Mouse (Mus musculus): ENCODE results near the gene Tmem25. TPM values are rescaled to one million over a fixed set of nuclear protein-coding genes. Genes with fewer than 3 reads are reported as not detected.
A peak's percentile ranks its signal among the peaks of the same experiment; 100 is the strongest.

Tmem25 gene
- total and polyA plus RNA-seq, 3 experiments: 0.12 to 0.67 TPM; not detected in 1

DNA sequence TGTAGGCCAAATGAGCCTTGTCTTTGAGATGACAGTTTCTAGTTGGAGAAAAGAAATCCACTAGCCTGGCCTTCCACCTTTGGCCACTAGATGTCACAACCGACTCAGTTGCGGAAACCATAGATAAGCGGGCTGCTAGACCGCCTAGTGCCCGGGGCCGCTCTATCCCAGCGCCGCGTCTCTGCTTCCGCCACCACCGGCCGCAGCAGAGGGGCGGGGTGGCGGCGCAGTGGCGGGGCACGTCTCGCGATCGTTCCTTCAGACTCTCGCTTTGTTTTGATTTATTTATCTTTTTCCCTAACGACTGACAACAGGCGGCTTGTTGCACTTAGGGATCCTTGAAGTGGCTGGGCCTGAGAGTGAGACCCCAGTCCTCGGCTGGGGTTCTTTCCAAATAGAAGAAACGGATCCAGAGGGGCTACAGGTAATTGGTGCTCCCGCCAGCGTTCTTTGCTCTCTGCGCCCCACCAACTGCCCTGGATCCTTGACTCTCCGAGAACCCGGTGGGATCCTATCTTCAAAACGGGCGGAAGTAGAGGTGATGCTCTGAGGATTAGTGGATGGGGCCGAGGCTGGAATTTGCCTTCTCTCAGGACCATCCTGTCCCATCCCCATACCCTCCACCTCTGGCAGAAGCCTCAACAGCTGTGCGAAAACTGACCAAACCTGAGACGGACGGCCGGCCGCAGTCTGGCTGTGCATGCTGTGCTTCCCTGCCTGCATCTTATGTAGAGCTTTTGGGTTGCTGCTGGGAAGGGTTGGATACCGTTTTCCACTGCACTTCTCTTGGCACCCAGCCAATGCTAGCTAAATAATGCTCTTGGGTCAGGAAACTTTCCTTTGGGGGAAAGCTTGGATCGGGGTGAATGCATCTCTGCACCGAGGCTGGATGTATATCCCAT is 26.1 kb downstream of the Tmem25 start:
- H3K9me3 ChIP-seq (replicated peaks; ENCODE audit: insufficient read depth, low read length): no peaks in the 10 kb centered on the region
- peak; percentile 98 for DNase-seq (ENCODE audit: low read depth, low spot score)
- peaks cover 0 to 8% of the 10 kb centered on the region in 2 experiments; a peak in 1 of 4 replicates for H3K4me1 ChIP-seq (ENCODE audit: control insufficient read depth in 1 of 2, insufficient read depth in 2 of 2, low read length in 2 of 2)
- H3K27ac ChIP-seq (ENCODE audit: control insufficient read depth, low read depth, low read length): peak overlapping the region; percentile 98
- H3K9ac ChIP-seq (ENCODE audit: control insufficient read depth, low read depth, low read length, poor library complexity, severe bottlenecking): peak overlapping the region; percentile 68
- peak overlapping the region; percentile 56 to 92 for H3K4me3 ChIP-seq (ENCODE audit: control insufficient read depth in 1 of 2, insufficient read depth in 1 of 2, low read depth in 2 of 2, low read length in 2 of 2)
- H3K79me2 ChIP-seq (ENCODE audit: control insufficient read depth, insufficient read depth, low read length, poor library complexity): peaks cover 2% of the 10 kb centered on the region; the same call in 1 of the 2 replicates
- H3K36me3 ChIP-seq (ENCODE audit: control insufficient read depth in 1 of 2, insufficient read depth in 2 of 2, low read length in 2 of 2): peaks cover 0 to 9% of the 10 kb centered on the region in 2 experiments; a peak in 2 of 4 replicates
- H3K27me3 ChIP-seq (ENCODE audit: control insufficient read depth in 1 of 2, insufficient read depth in 2 of 2, low read length in 2 of 2): no peaks in the 10 kb centered on the region
- TF ChIP-seq MAZ (IDR thresholded peaks at IDR 0.05; ENCODE audit: low read depth, low read length) (peak; percentile 98), MYB (IDR thresholded peaks at IDR 0.05; ENCODE audit: low read depth, low read length) (no peak; the same call in 1 of the 2 replicates), RCOR1 (IDR thresholded peaks at IDR 0.05; ENCODE audit: low read depth, low read length) (peak; percentile 67), EP300 (IDR thresholded peaks at IDR 0.05; ENCODE audit: low read depth in 1 of 2, low read length in 2 of 2) (peak in 1 of 2 experiments; percentile 62; a peak in 3 of 4 replicates), SIN3A (IDR thresholded peaks at IDR 0.05; ENCODE audit: low read length) (peak; percentile 94), TBP (IDR thresholded peaks at IDR 0.05; ENCODE audit: low read depth, low read length) (peak; percentile 90), USF1 (IDR thresholded peaks at IDR 0.05; ENCODE audit: low read depth, low read length) (0 out of 2 replicates have a peak, but pooled peaks have one; percentile 26), TCF12 (IDR thresholded peaks at IDR 0.05; ENCODE audit: low read depth, low read length) (peak; percentile 75), MAFK (IDR thresholded peaks at IDR 0.05; ENCODE audit: borderline replicate concordance, low read depth, low read length) (no peak; the same call in 1 of the 2 replicates), HCFC1 (IDR thresholded peaks at IDR 0.05; ENCODE audit: low read depth, low read length) (peak; percentile 97), ELF1 (IDR thresholded peaks at IDR 0.05; ENCODE audit: low read depth, low read length) (peak; percentile 94), SMC3 (IDR thresholded peaks at IDR 0.05; ENCODE audit: low read depth, low read length) (peak; percentile 38), MAX (IDR thresholded peaks at IDR 0.05; ENCODE audit: low read length) (peak; percentile 74), ZKSCAN1 (IDR thresholded peaks at IDR 0.05; ENCODE audit: low read depth, low read length) (no peak), NELFE (IDR thresholded peaks at IDR 0.05; ENCODE audit: low read depth, low read length) (peak; percentile 64), ZNF384 (IDR thresholded peaks at IDR 0.05; ENCODE audit: low read depth, low read length) (no peak), MYC (IDR thresholded peaks at IDR 0.05; ENCODE audit: low read depth, low read length) (peak; percentile 77), E2F4 (IDR thresholded peaks at IDR 0.05; ENCODE audit: borderline replicate concordance, low read depth, low read length) (no peak), ZMIZ1 (IDR thresholded peaks at IDR 0.05; ENCODE audit: low read depth, low read length) (no peak), GATA1 (IDR thresholded peaks at IDR 0.05; ENCODE audit: low read depth, low read length) (peak; percentile 0; the same call in 1 of the 2 replicates), ZC3H11A (IDR thresholded peaks at IDR 0.05; ENCODE audit: low read depth, low read length) (no peak), ETS1 (IDR thresholded peaks at IDR 0.05; ENCODE audit: low read depth, low read length) (peak; percentile 79), CHD2 (IDR thresholded peaks at IDR 0.05; ENCODE audit: low read length) (peak; percentile 93), POLR2A (IDR thresholded peaks at IDR 0.05; ENCODE audit: control insufficient read depth in 1 of 2, insufficient read depth in 1 of 2, low read depth in 1 of 2, low read length in 2 of 2, poor library complexity in 1 of 2) (no peak; a peak in 1 of 4 replicates), MEF2A (IDR thresholded peaks at IDR 0.05; ENCODE audit: extremely low read depth, insufficient replicate concordance, low read depth, low read length, poor library complexity, severe bottlenecking) (0 out of 2 replicates have a peak, but pooled peaks have one; percentile 60), JUND (IDR thresholded peaks at IDR 0.05; ENCODE audit: low read depth, low read length) (no peak; the same call in 1 of the 2 replicates), UBTF (IDR thresholded peaks at IDR 0.05; ENCODE audit: borderline replicate concordance, insufficient read depth, low read depth, low read length) (no peak), KAT2A (conservative IDR thresholded peaks at IDR 0.05; ENCODE audit: low read depth, low read length) (no peak; the same call in 1 of the 2 replicates), POLR2AphosphoS2 (IDR thresholded peaks at IDR 0.05; ENCODE audit: low read length) (no peak), GABPA (IDR thresholded peaks at IDR 0.05; ENCODE audit: low read depth, low read length) (peak; percentile 87; the same call in 1 of the 2 replicates), MXI1 (IDR thresholded peaks at IDR 0.05; ENCODE audit: low read depth, low read length) (peak; percentile 84), USF2 (IDR thresholded peaks at IDR 0.05; ENCODE audit: borderline replicate concordance in 1 of 2, insufficient read depth in 1 of 2, low read depth in 1 of 2, low read length in 2 of 2) (no peak), BHLHE40 (IDR thresholded peaks at IDR 0.05; ENCODE audit: borderline replicate concordance, low read depth, low read length) (no peak; the same call in 1 of the 2 replicates), CTCF (IDR thresholded peaks at IDR 0.05 in 2 of 3, conservative IDR thresholded peaks at IDR 0.05 in 1 of 3; ENCODE audit: control insufficient read depth in 1 of 3, insufficient read depth in 1 of 3, low read depth in 2 of 3, low read length in 3 of 3, poor library complexity in 1 of 3, severe bottlenecking in 1 of 3) (peak; percentile 71 to 90 (median 88)), TAL1 (IDR thresholded peaks at IDR 0.05; ENCODE audit: low read length) (no peak)

All from MEL (cell line).